Mouse (Mus musculus) stomach, embryonic 14.5 days (tissue): ENCODE data around the gene Bcap31. TPM values are rescaled to one million over a fixed set of nuclear protein-coding genes. Genes with fewer than 3 reads are reported as not detected.

Source experiments
- ATAC-seq: fragments of 200-750 bp; cut with Nextera tagmentation; 2 replicates; pipeline ENCODE4 v1.8.0; 2017; ENCODE audit warnings: low read depth, moderate TSS enrichment; ENCODE audit not compliant: insufficient number of reproducible peaks, insufficient read depth, low FRiP score
- H3K27ac ChIP-seq: fragments of 300-500 bp; sonication (generic); 2 replicates; pipeline ENCODE4 v1.5.1; 2014; ENCODE audit warnings: mild to moderate bottlenecking, low read length, moderate library complexity, mixed read lengths
- H3K27me3 ChIP-seq: fragments of 300-500 bp; sonication (generic); 2 replicates; pipeline ENCODE4 v1.6.1; 2014; ENCODE audit warnings: low read length, control low read depth, mixed read lengths; ENCODE audit not compliant: control insufficient read depth, insufficient read depth
- H3K36me3 ChIP-seq: fragments of 300-500 bp; sonication (generic); 2 replicates; pipeline ENCODE4 v1.6.1; 2014; ENCODE audit warnings: mild to moderate bottlenecking, control low read depth, low read length, moderate library complexity, mixed read lengths; ENCODE audit not compliant: control insufficient read depth, insufficient read depth
- H3K4me1 ChIP-seq: fragments of 300-500 bp; sonication (generic); 2 replicates; pipeline ENCODE4 v1.6.1; 2014; ENCODE audit warnings: low read length, control low read depth, mixed read lengths; ENCODE audit not compliant: control insufficient read depth, insufficient read depth
- H3K4me2 ChIP-seq: fragments of 300-500 bp; sonication (generic); replicated peaks from 2 replicates; pipeline ENCODE4 v1.6.1; 2014; ENCODE audit warnings: low read depth, low read length, control low read depth
- H3K4me3 ChIP-seq: fragments of 300-500 bp; sonication (generic); 2 replicates; pipeline ENCODE4 v1.5.1; 2014; ENCODE audit warnings: low read depth, low read length, control low read depth
- H3K9ac ChIP-seq: fragments of 300-500 bp; sonication (generic); replicated peaks from 2 replicates; pipeline ENCODE4 v1.6.1; 2014; ENCODE audit warnings: low read depth, mild to moderate bottlenecking, control low read depth, low read length, moderate library complexity, mixed read lengths
- H3K9me3 ChIP-seq: fragments of 300-500 bp; sonication (generic); 2 replicates; pipeline ENCODE4 v1.6.1; 2016; ENCODE audit warnings: low read depth, low read length, control low read depth; ENCODE audit not compliant: control insufficient read depth
- WGBS: fragments of 180-500 bp; shearing (Covaris S2); extraction: QIAGEN DNeasy Blood & Tissue Kit; methylation state at CpG from one replicate; pipeline ENCODE4 v1.1.7; 2014; 5-methylcytosine and 5-hydroxymethylcytosine counted together
- polyA plus RNA-seq: library from polyadenylated mRNA; unstranded; fragments of >200 nt; fragmentation: Nextera tagmentation; extraction: Ambion mirVana; gene quantifications from 2 replicates; pipeline ENCODE4 v1.2.1, GENCODE M21; 2014

Bcap31 gene
- polyA plus RNA-seq, 1 experiment from 2014 or later = 254 TPM

DNA sequence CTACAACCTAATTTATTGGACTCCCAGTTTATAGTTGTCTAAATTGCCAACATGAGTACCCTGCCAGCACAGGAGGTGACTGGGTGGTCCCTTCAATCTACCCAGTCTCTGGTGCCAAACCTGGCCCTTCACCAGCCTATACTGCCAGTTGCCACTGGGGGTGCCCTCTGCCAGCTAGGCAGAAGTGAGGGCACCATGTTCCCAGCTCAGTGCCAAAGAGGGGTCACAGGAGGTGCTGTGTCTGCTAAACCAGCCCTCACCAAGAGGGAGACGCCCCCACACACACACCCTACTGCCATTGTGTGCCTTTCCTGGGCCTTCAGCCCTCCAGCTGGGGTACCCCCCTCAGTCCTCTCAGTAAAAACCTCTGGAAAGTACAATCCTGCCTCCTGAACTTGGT is 22.2 kb upstream of the Bcap31 start:
- no peaks in the 10 kb centered on the region for H3K4me1 ChIP-seq
- H3K4me2 ChIP-seq = no peak overlapping the region
- H3K9me3 ChIP-seq = no peaks in the 10 kb centered on the region
- WGBS = 47% methylated on average over 1 of the region's 1 CpGs
- H3K9ac ChIP-seq = no peak overlapping the region
- no peaks in the 10 kb centered on the region for H3K36me3 ChIP-seq
- no peak overlapping the region for H3K27ac ChIP-seq
- H3K27me3 ChIP-seq = no peaks in the 10 kb centered on the region
- no peak for ATAC-seq
- no peak overlapping the region for H3K4me3 ChIP-seq

DNA sequence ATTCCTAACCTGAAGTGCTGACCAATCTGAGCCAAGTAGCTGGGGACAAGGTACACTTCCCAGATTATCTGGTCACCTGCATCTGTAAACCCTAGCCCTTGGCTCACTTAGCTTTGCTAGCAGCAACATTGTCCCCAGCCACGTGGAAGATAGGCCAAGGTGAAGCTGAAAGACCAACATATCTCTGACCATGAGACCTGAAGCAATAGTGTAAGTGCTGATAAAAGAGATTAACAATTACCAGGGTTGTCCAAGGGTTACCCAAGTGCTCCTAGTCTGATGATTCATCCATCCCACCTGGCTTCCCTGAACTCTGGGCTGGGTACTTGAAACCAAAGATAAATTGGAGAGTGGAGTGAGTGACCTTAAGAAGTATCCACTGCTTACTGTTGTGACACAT is 14.9 kb upstream of the Bcap31 start:
- H3K27ac ChIP-seq = no peak overlapping the region
- no peaks in the 10 kb centered on the region for H3K4me1 ChIP-seq
- H3K36me3 ChIP-seq = peaks cover 4% of the 10 kb centered on the region; the same call in 1 of the 2 replicates
- 29% methylated on average over 1 of the region's 1 CpGs for WGBS
- no peak for ATAC-seq
- H3K4me2 ChIP-seq = no peak overlapping the region
- H3K4me3 ChIP-seq = no peak overlapping the region
- no peaks in the 10 kb centered on the region for H3K9me3 ChIP-seq
- no peak overlapping the region for H3K9ac ChIP-seq
- no peaks in the 10 kb centered on the region for H3K27me3 ChIP-seq

DNA sequence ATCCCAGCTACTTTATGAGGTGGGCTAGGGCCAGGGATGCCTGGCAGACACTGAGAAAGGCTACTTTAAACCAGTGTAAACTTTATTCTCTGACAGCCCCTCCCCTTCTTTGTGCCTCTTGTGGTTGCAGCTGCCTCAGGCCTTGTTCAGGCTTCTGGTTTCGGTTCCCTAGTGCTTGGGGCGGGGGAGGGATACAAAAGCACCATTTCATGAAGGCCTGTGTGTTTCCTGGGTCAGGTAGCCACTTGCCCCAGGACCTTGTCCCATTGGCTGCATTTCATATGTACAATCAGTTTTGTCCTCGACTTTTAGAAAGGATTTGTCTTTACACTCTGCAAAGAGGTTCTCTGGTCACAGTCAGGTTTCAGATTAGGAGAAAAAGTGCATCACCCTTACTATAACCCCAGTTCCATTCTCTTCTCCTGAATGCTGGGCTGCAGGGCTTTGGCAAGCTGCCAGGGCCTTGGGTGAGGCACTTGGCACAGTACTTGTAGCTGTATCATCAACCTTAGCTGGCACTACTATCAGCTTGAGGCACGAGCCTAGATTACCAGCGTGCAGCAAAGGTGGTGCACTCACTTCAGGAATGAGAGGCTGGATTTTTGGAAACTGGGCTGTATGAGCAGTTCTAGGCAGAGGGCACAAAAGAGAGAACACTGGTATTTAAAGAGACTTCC is 2.8 kb upstream of the Bcap31 start:
- Histone ChIP-seq H3K27ac (peak overlapping the region; percentile 74; the same call in 1 of the 2 replicates), H3K4me1 (peaks cover 14% of the 10 kb centered on the region; the same call in 1 of the 2 replicates), H3K27me3 (no peaks in the 10 kb centered on the region), H3K4me3 (no peak overlapping the region), H3K9ac (no peak overlapping the region), H3K9me3 (no peaks in the 10 kb centered on the region), H3K4me2 (peak overlapping the region; percentile 65), H3K36me3 (no peaks in the 10 kb centered on the region)
- 44% methylated on average over 5 of the region's 5 CpGs for WGBS
- no peak for ATAC-seq

DNA sequence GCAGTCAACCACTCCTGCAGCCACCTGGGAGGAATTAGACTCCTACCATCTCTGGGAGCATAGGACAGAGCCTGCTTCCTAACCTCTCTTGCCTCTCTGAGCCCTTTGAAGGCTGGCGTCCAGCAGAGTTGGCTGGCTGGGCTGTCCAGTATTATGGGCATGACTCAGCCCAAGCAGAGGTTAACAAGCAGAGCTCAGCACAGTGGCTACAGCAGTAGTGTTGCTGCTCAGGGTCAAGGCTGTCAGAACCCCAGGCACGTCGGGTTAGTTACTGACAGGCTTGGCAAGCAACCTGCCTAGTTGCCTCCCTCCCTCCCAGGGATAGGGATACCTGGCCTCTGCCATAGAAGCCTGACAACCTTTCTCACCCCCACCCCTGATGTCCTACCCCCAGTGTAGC is 2.3 kb upstream of the Bcap31 start:
- no peaks in the 10 kb centered on the region for H3K36me3 ChIP-seq
- peak overlapping the region; percentile 74; the same call in 1 of the 2 replicates for H3K27ac ChIP-seq
- H3K27me3 ChIP-seq = no peaks in the 10 kb centered on the region
- no peak overlapping the region for H3K4me3 ChIP-seq
- H3K4me2 ChIP-seq = peak overlapping the region; percentile 65
- 43% methylated on average over 3 of the region's 3 CpGs for WGBS
- H3K9me3 ChIP-seq = no peaks in the 10 kb centered on the region
- peaks cover 14% of the 10 kb centered on the region; the same call in 1 of the 2 replicates for H3K4me1 ChIP-seq
- H3K9ac ChIP-seq = no peak overlapping the region
- no peak for ATAC-seq

DNA sequence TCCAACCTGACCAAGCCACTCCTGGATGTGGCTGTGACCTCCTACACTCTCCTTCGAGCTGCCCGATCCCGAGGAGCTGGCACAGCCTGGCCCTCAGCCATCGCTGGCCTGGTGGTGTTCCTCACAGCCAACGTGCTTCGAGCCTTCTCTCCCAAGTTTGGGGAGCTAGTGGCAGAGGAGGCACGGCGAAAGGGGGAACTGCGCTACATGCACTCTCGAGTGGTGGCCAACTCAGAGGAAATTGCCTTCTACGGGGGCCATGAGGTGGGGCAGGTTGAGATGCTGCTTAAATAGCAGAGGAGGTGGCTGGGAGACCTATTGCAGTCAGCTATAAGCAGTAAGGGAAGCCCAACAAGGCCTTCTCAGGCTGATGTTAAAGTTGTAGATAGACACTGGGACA is 1.7 kb upstream of the Bcap31 start:
- Histone ChIP-seq H3K27me3 (no peaks in the 10 kb centered on the region), H3K4me2 (peak overlapping the region; percentile 65), H3K9me3 (no peaks in the 10 kb centered on the region), H3K27ac (no peak overlapping the region), H3K4me1 (peaks cover 14% of the 10 kb centered on the region; the same call in 1 of the 2 replicates), H3K4me3 (peak overlapping the region; percentile 50; the same call in 1 of the 2 replicates), H3K9ac (0 out of 2 replicates have a peak overlapping the region, but pooled peaks have one; percentile 30), H3K36me3 (no peaks in the 10 kb centered on the region)
- no peak for ATAC-seq
- WGBS = 67% methylated on average over 11 of the region's 11 CpGs

DNA sequence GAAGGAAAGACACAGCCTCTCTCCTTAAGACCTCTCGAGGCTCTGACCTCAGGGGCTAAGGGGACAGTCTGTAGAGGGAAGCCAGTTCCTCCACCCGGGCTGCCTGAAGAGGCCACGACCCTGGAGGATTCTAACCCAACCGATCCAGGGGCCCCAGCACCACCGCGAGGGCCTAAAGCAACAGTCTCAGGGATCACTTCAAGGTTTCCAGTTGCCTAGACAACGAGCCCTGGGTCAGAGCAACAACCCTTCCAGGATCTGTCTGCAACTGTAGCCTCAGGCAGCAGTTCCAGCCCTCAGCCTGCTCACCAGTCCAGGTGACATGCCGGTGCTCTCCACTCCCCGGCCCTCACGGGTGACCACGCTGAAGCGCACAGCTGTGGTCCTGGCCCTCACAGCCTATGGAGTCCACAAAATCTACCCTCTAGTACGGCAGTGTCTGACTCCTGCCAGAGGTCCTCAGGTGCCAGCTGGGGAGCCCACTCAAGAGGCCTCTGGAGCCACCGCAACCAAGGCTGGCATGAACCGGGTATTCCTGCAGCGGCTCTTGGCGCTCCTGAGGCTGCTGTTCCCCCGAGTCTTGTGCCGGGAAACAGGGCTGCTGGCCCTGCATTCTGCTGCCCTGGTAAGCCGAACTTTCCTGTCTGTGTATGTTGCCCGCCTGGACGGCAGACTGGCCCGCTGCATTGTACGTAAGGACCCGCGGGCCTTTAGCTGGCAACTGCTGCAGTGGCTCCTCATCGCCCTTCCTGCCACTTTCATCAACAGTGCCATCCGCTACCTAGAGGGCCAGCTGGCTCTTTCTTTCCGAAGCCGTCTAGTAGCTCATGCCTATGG is 952 bp upstream of the Bcap31 start:
- Histone ChIP-seq H3K4me3 (peak overlapping the region; percentile 50), H3K27ac (peak overlapping the region; percentile 78; the same call in 1 of the 2 replicates), H3K9ac (peak overlapping the region; percentile 30; the same call in 1 of the 2 replicates), H3K9me3 (no peaks in the 10 kb centered on the region), H3K4me1 (peaks cover 14% of the 10 kb centered on the region; the same call in 1 of the 2 replicates), H3K36me3 (no peaks in the 10 kb centered on the region; the same call in 1 of the 2 replicates), H3K4me2 (peak overlapping the region; percentile 65), H3K27me3 (no peaks in the 10 kb centered on the region)
- 34% methylated on average over 30 of the region's 30 CpGs for WGBS
- peak; percentile 24; the same call in 1 of the 2 replicates for ATAC-seq

DNA sequence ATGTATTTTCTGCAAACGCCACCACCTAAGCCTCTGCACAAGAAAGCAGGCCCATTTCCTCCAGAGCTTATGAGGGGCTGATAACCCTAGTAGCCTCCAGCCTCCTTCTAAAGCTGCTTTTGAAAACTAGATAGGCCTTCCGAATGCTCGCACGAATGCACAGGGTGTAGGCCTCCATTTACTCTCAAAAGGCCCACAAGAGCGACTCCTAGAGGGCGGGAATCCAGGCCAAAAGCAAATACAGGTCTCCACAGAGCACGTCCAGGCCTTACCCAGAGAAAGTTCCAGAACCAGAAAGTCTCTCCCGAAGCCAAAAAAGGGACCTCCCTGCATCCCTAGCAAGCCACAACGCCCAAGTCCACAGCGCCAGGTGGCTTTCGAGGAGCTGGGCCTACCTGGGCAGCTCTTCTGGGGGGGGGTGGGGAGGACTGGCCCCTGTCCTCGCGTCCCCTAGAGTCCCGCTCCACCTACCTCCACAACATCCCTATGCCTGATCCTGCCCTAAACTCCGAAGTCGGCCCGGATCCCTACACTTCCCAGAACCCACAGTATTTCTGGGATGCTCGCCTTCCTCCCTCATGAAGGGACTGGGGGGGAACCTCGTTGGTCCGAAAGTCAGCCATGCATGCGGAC is 383 bp downstream of the Bcap31 start:
- no peaks in the 10 kb centered on the region for H3K27me3 ChIP-seq
- 24% methylated on average over 20 of the region's 21 CpGs for WGBS

DNA sequence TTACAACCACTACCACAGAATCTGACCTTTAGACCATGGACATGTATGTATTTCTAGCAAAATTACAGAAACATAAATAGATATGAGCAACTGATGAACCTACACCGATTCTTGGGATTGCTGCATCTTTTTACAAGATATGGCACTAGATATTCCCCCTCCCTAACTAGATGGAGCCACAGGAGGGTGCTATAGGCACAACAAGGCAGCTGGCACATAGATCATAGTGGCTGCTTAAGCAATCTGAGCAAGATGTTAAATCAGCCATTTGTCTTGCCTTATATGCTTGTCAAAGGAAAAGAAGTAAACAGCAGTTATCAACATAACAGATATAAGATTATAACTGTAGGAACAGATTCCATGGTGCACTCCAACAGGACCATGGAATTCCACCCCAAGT is 15.5 kb downstream of the Bcap31 start:
- 79% methylated on average over 1 of the region's 1 CpGs for WGBS
- no peak overlapping the region for H3K4me2 ChIP-seq
- H3K27me3 ChIP-seq = no peaks in the 10 kb centered on the region
- no peaks in the 10 kb centered on the region for H3K9me3 ChIP-seq
- no peak overlapping the region for H3K27ac ChIP-seq
- no peak for ATAC-seq
- H3K9ac ChIP-seq = no peak overlapping the region
- no peaks in the 10 kb centered on the region for H3K4me1 ChIP-seq
- H3K36me3 ChIP-seq = no peaks in the 10 kb centered on the region; the same call in 1 of the 2 replicates
- H3K4me3 ChIP-seq = no peak overlapping the region

More for the DNA sequence above, 383 bp downstream of the Bcap31 start:
- Histone ChIP-seq H3K9ac (peak overlapping the region; percentile 53), H3K36me3 (no peaks in the 10 kb centered on the region; the same call in 1 of the 2 replicates), H3K4me3 (peak overlapping the region; percentile 50), H3K4me2 (peak overlapping the region; percentile 59), H3K4me1 (peaks cover 14% of the 10 kb centered on the region; the same call in 1 of the 2 replicates), H3K27ac (peak overlapping the region; percentile 86), H3K9me3 (no peaks in the 10 kb centered on the region)
- no peak for ATAC-seq
